Mouse (Mus musculus): ENCODE measurements at regions not wholly inside any gene's neighbourhood (a gene's known extent, or its start where the extent isn't known, plus 50 kb on each side); places are given as distances from the start of the nearest gene placed in this dataset.

DNA sequence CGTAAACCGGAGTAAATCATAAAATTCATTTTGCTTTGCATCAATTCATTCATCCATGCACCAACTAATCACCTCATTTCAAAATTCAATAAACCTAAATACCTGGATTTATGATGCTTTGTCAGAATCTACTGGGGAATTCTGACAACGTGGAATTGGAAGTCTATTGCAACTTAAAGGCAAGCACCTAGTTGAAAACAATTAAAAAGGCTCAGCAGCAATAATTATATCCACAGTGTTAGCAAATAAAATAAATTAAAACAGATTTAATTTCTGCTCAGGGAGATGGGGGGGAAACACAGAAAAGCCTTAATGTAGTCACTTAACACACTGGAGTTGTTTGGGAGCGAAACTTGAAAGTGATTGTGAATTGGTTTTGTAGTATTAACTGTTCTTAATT, 430.3 kb upstream of the Tenm3 start:
- Histone ChIP-seq H3K9ac (no peak overlapping the region), H3K4me1 (no peaks in the 10 kb centered on the region; the same call in 1 of the 2 replicates), H3K27ac (no peak overlapping the region), H3K27me3 (no peaks in the 10 kb centered on the region), H3K4me2 (no peak overlapping the region), H3K36me3 (replicated peaks) (no peaks in the 10 kb centered on the region), H3K9me3 (no peaks in the 10 kb centered on the region), H3K4me3 (replicated peaks) (no peak overlapping the region)
- 86% methylated on average over 4 of the region's 4 CpGs for WGBS
- ATAC-seq (ENCODE audit: low FRiP score), result no peak

DNA sequence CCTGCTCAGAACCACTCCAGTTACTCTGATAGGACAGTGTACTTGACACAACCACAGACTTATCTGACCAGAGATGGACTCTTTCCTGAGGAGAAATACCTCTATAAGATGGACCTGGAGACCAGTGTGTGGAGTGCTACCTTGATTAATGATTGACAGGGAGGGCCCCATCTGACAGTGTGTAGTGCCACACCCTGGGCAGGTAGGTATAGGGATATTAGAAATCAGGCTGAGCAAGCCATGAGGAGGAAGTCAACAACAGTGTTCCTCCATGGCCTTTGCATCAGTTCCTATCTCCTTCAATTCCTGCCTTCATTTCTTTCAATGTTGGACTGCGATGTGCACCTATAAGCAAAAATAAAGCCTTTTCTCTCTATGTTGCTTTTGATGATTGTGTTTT, 429.4 kb upstream of the Tenm3 start:
- ATAC-seq (ENCODE audit: low FRiP score), result no peak
- H3K4me1 ChIP-seq, result no peaks in the 10 kb centered on the region; the same call in 1 of the 2 replicates
- no peaks in the 10 kb centered on the region for H3K36me3 ChIP-seq (replicated peaks)
- H3K27me3 ChIP-seq, result no peaks in the 10 kb centered on the region
- no peak overlapping the region for H3K27ac ChIP-seq
- no peak overlapping the region for H3K9ac ChIP-seq
- no peak overlapping the region for H3K4me2 ChIP-seq
- no peak overlapping the region for H3K4me3 ChIP-seq (replicated peaks)
- H3K9me3 ChIP-seq, result no peaks in the 10 kb centered on the region
- 94% methylated on average over 1 of the region's 1 CpGs for WGBS

DNA sequence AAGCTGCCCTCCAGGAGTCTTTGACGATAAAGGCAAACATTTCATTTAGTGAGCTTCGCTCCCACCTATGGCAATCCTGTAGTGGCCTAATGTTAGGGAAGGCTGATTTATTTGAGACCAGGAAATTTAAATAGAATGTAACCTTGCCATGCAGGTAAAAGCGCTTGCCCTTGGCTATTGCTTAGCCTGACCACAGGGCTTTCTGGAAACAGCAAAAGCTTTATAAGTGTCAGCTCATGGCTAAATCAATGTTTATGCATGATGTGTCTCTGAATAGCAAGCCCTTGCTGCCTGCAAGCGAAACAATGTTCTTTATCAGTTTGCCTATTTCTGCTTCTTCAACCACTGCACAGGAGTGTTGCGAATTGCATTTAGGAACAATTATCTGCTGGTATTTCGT, 419.7 kb upstream of the Tenm3 start:
- WGBS, result 52% methylated on average over 6 of the region's 6 CpGs
- no peak overlapping the region for H3K4me2 ChIP-seq
- H3K27ac ChIP-seq, result no peak overlapping the region
- H3K9ac ChIP-seq, result no peak overlapping the region
- no peak overlapping the region for H3K4me3 ChIP-seq (replicated peaks)
- no peaks in the 10 kb centered on the region for H3K36me3 ChIP-seq (replicated peaks)
- no peaks in the 10 kb centered on the region for H3K9me3 ChIP-seq
- H3K4me1 ChIP-seq, result peaks cover 18% of the 10 kb centered on the region
- H3K27me3 ChIP-seq, result no peaks in the 10 kb centered on the region
- ATAC-seq (ENCODE audit: low FRiP score), result no peak

DNA sequence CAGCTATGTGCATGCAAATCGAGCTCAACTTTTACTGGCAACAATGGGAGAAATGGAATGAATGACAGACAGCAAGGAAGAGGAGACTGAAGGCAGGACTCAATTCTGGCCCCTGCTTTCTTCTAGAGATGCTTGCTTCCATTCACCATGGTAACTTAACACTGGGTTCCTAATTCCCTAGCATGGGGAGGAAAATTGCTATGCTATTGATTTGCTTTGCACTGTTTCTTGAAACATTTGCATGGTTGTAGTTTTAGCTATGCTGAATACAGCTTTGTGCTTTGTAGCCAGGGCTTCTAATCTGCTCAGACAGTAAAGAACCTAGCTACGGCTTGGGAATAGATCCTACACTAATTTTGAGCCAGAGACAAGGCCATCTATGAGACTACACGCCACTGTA, 419.0 kb upstream of the Tenm3 start:
- no peak for ATAC-seq (ENCODE audit: low FRiP score)
- H3K36me3 ChIP-seq (replicated peaks), result no peaks in the 10 kb centered on the region
- no peak overlapping the region for H3K4me2 ChIP-seq

DNA sequence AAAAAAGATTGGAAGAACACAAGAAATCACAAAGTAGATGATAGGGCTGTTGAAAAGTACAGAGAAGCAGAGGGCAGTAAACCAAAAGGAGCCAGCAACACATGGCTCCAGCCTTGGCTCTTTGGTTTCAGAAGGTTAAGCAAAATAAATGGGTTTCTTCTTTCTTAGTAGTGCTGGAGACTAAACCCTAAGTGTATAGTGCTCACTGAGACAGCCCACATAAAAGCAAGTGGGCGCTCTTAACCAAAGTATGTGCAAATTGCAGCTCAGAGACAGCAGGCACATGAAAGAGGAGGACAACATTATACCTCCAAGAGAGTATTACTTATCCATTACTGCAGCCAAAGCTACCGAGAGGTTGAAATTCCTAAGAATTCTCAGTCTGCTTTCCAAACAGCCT, 412.2 kb upstream of the Tenm3 start:
- no peaks in the 10 kb centered on the region for H3K4me1 ChIP-seq
- no peaks in the 10 kb centered on the region for H3K9me3 ChIP-seq
- H3K4me3 ChIP-seq (replicated peaks), result no peak overlapping the region
- 89% methylated on average over 2 of the region's 2 CpGs for WGBS
- H3K36me3 ChIP-seq (replicated peaks), result no peaks in the 10 kb centered on the region
- no peak overlapping the region for H3K9ac ChIP-seq
- H3K27me3 ChIP-seq, result no peaks in the 10 kb centered on the region
- no peak overlapping the region for H3K4me2 ChIP-seq
- ATAC-seq (ENCODE audit: low FRiP score), result no peak
- no peak overlapping the region for H3K27ac ChIP-seq

More for the DNA sequence above, 419.0 kb upstream of the Tenm3 start:
- WGBS, result 23% methylated on average over 3 of the region's 3 CpGs
- H3K27ac ChIP-seq, result no peak overlapping the region
- H3K4me1 ChIP-seq, result peaks cover 18% of the 10 kb centered on the region
- no peak overlapping the region for H3K4me3 ChIP-seq (replicated peaks)
- no peaks in the 10 kb centered on the region for H3K27me3 ChIP-seq
- no peak overlapping the region for H3K9ac ChIP-seq
- H3K9me3 ChIP-seq, result no peaks in the 10 kb centered on the region

GRCm38 (mm10) chr8:49254311-49254828, 410.6 kb upstream of the Tenm3 start:
- no peak overlapping the region for H3K9ac ChIP-seq
- no peak overlapping the region for H3K27ac ChIP-seq
- H3K36me3 ChIP-seq (replicated peaks), result no peaks in the 10 kb centered on the region
- H3K9me3 ChIP-seq, result no peaks in the 10 kb centered on the region
- no peaks in the 10 kb centered on the region for H3K4me1 ChIP-seq
- no peak for ATAC-seq (ENCODE audit: low FRiP score)
- H3K4me2 ChIP-seq, result no peak overlapping the region
- H3K4me3 ChIP-seq (replicated peaks), result no peak overlapping the region
- H3K27me3 ChIP-seq, result no peaks in the 10 kb centered on the region
- 50% methylated on average over 3 of the region's 3 CpGs for WGBS

DNA sequence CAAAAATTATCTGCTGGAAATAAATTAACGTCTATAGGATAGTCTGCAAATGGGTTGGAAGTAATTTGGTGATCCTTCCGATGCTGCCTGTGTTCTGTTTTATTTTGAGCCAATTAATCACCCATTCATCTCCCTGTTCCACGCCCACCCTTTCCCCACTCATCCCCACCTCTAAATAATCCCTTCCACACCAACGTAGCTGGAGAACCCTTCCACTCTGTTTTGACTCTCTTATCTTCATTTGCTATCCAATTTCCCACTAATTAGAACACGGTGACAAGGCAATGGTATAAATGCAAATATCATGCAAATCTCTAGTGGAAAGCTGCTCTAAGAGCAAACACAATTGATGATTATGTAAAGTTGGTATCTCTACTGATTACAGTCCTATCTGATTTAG, 399.3 kb upstream of the Tenm3 start:
- Histone ChIP-seq H3K9ac (no peak overlapping the region), H3K36me3 (replicated peaks) (no peaks in the 10 kb centered on the region), H3K9me3 (no peaks in the 10 kb centered on the region), H3K4me2 (no peak overlapping the region), H3K27ac (no peak overlapping the region), H3K27me3 (peaks cover 7% of the 10 kb centered on the region; the same call in 1 of the 2 replicates), H3K4me3 (replicated peaks) (no peak overlapping the region), H3K4me1 (no peaks in the 10 kb centered on the region)
- peak; percentile 46; the same call in 1 of the 2 replicates for ATAC-seq (ENCODE audit: low FRiP score)
- WGBS, result 26% methylated on average over 5 of the region's 5 CpGs

DNA sequence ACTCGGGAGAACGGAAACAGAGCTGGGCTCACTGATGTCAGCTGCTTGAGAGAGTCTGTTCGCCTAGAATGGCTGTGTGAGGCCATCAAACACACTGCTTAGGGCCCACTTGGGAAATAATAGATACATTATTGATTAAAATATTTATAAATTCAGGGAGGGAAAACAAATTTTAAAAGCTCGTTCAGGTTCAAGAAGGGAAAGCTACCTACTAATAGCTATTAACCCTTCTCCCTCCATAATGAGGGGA, 393.0 kb upstream of the Tenm3 start:
- H3K27ac ChIP-seq, result 0 out of 2 replicates have a peak overlapping the region, but pooled peaks have one; percentile 13
- H3K9me3 ChIP-seq, result no peaks in the 10 kb centered on the region
- H3K9ac ChIP-seq, result no peak overlapping the region
- no peaks in the 10 kb centered on the region for H3K36me3 ChIP-seq (replicated peaks)
- whole genome bisulfite sequencing, result 38% methylated on average over 4 of the region's 4 CpGs
- H3K4me2 ChIP-seq, result no peak overlapping the region
- H3K27me3 ChIP-seq, result peaks cover 10% of the 10 kb centered on the region
- ATAC-seq (ENCODE audit: low FRiP score), result no peak
- H3K4me1 ChIP-seq, result peaks cover 8% of the 10 kb centered on the region
- no peak overlapping the region for H3K4me3 ChIP-seq (replicated peaks)

- Histone ChIP-seq H3K4me2 (no peak overlapping the region; the same call in 1 of the 2 replicates), H3K36me3 (replicated peaks) (no peaks in the 10 kb centered on the region), H3K27ac (0 out of 2 replicates have a peak overlapping the region, but pooled peaks have one; percentile 13), H3K9ac (no peak overlapping the region), H3K4me1 (peaks cover 8% of the 10 kb centered on the region), H3K27me3 (peaks cover 10% of the 10 kb centered on the region), H3K4me3 (replicated peaks) (no peak overlapping the region), H3K9me3 (no peaks in the 10 kb centered on the region)
- peak; percentile 75; the same call in 1 of the 2 replicates for ATAC-seq (ENCODE audit: low FRiP score)
- 39% methylated on average over 7 of the region's 7 CpGs for WGBS
These were observed 392.5 kb upstream of the Tenm3 start for GRCm38 (mm10) chr8:49236021-49236821.

DNA sequence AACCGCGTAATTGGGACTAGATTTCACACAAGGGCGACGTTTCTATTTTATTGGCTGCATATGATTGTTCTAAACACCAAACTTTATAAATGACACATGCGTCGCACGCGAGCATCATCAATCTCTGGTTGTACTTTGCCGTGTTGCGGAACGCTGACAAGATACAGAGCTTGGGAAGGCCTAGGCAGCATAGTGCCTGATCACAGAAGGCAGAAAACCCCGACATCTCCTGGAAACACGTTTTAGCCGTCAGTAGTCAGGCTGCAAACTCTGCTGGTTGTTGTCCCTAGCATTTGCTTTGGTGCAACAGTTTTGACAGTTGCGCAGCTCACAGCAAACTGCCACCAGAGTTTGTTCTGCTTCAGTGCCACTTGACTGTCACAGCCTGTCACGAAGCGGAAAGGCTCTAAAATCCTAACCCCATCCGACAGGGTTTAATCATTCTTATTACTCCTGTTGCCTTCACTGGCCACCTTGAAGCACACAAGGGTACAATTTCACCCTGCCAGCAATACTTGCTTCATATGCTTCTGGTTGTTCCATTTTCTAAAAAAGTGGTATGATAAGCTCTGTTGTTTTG, 380.2 kb upstream of the Tenm3 start:
- Histone ChIP-seq H3K4me3 (replicated peaks) (no peak overlapping the region), H3K9ac (no peak overlapping the region), H3K27me3 (no peaks in the 10 kb centered on the region), H3K36me3 (replicated peaks) (no peaks in the 10 kb centered on the region), H3K4me1 (no peaks in the 10 kb centered on the region; the same call in 1 of the 2 replicates), H3K9me3 (no peaks in the 10 kb centered on the region), H3K4me2 (no peak overlapping the region), H3K27ac (no peak overlapping the region)
- 78% methylated on average over 18 of the region's 18 CpGs for whole genome bisulfite sequencing
- ATAC-seq (ENCODE audit: low FRiP score), result no peak

DNA sequence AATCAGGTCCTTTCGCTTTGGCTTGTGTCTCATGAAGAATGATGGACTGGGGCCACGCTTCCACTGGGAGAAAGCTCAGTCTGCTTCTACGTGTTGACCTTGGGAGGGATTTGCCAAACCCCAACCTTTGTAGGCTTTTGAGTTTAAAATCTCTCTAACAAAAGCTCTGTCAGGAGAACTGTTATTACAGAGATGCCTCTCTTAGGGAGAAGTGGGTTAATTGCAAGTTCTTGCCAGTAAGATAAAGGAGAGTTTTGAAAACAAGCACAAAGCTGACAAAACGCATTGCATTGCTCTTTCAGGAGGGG, 351.5 kb upstream of the Tenm3 start:
- no peak overlapping the region for H3K9ac ChIP-seq
- no peak overlapping the region for H3K4me2 ChIP-seq
- no peak overlapping the region for H3K4me3 ChIP-seq (replicated peaks)
- no peak overlapping the region for H3K27ac ChIP-seq
- H3K27me3 ChIP-seq, result no peaks in the 10 kb centered on the region
- no peaks in the 10 kb centered on the region for H3K9me3 ChIP-seq
- ATAC-seq (ENCODE audit: low FRiP score), result no peak
- peaks cover 9% of the 10 kb centered on the region for H3K4me1 ChIP-seq
- H3K36me3 ChIP-seq (replicated peaks), result no peaks in the 10 kb centered on the region
- WGBS, result 43% methylated on average over 4 of the region's 4 CpGs

DNA sequence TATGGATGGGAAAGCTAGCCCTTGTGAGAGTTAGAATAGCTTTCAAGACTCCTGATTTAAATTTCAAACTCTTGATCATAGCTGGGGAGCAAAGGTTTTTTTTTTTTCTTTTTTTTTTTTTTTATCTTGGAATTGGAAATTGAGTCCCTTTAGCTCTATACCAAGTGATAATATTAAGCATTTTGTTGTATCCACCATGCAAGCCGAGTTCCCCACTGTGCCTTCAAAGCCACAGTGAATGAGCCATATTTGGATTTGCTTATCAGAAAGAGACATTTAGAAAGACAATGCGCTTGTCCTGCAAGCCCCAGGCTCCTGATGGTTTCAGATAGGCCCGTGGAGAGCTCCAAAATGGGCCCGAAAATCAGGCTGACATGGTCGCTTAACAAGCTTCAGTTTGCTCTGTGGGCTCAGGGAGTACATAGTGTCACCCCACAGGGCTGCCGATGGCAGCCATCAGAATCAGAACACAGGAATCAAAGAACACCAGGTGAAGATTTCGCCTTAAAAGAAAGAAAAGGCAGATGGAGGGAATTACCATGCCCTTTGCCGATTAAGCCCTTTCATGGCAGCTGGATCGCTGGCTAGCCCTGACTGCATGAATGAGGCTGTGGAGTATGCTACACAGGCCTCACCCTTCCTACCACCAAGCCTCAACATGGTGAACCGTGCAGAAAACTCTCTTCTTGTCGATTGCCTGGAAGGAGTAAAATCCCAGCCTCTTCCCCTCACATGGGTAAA, 351.0 kb upstream of the Tenm3 start:
- Histone ChIP-seq H3K27ac (no peak overlapping the region), H3K4me2 (no peak overlapping the region), H3K4me1 (peaks cover 9% of the 10 kb centered on the region), H3K9ac (no peak overlapping the region), H3K4me3 (replicated peaks) (no peak overlapping the region), H3K9me3 (no peaks in the 10 kb centered on the region), H3K36me3 (replicated peaks) (no peaks in the 10 kb centered on the region), H3K27me3 (no peaks in the 10 kb centered on the region)
- no peak for ATAC-seq (ENCODE audit: low FRiP score)
- WGBS, result 54% methylated on average over 11 of the region's 11 CpGs
